Mouse (Mus musculus): ENCODE results near the gene Gm20388. TPM values are rescaled to one million over a fixed set of nuclear protein-coding genes. Genes with fewer than 3 reads are reported as not detected.

Gene Gm20388
- polyA plus RNA-seq, 1 experiment = 49.7 TPM

GRCm38 (mm10) chr8:120928082-120928481 is 1017.4 kb downstream of the Gm20388 start:
- H3K4me1 ChIP-seq (ENCODE audit: control insufficient read depth, insufficient read depth, low read length) = no peaks in the 10 kb centered on the region
- no peak for DNase-seq
- 90% methylated on average over 6 of the region's 6 CpGs for WGBS
- H3K27me3 ChIP-seq (replicated peaks; ENCODE audit: control insufficient read depth, insufficient read depth, low read length) = no peaks in the 10 kb centered on the region
- no peak overlapping the region for H3K4me3 ChIP-seq (ENCODE audit: insufficient read depth, low read depth, low read length)
- TF ChIP-seq CTCF (conservative IDR thresholded peaks at IDR 0.05; ENCODE audit: insufficient read depth, insufficient read length, low read depth, low read length) (no peak), POLR2A (IDR thresholded peaks at IDR 0.05; ENCODE audit: low read depth, low read length) (no peak)
- H3K36me3 ChIP-seq (ENCODE audit: control insufficient read depth, insufficient read depth, low read length) = no peaks in the 10 kb centered on the region
- H3K27ac ChIP-seq (ENCODE audit: insufficient read depth, low read depth, low read length) = no peak overlapping the region

DNA sequence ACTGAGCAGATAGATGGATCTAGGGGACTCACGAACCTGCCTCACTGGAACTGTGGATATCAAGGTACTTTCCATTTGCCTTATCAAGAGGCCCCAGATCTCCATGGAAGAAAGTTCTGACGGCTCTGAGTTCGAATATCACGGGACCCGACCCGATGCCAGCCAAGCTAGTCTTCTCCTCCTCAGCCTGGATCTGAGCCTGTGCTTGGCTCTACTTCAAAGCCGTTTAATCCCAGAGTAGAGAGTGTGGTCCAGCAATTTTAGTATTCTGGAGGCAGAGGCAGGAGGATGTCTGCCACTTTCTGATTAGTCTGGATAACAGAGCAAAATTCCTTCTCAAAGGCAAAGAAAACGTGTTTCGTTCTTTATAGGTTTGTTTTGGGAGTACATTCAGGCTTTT is 1024.0 kb downstream of the Gm20388 start:
- Histone ChIP-seq H3K27ac (ENCODE audit: insufficient read depth, low read depth, low read length) (no peak overlapping the region), H3K4me3 (ENCODE audit: insufficient read depth, low read depth, low read length) (no peak overlapping the region), H3K36me3 (ENCODE audit: control insufficient read depth, insufficient read depth, low read length) (no peaks in the 10 kb centered on the region), H3K27me3 (replicated peaks; ENCODE audit: control insufficient read depth, insufficient read depth, low read length) (no peaks in the 10 kb centered on the region), H3K4me1 (ENCODE audit: control insufficient read depth, insufficient read depth, low read length) (no peaks in the 10 kb centered on the region)
- 91% methylated on average over 9 of the region's 9 CpGs for WGBS
- TF ChIP-seq CTCF (conservative IDR thresholded peaks at IDR 0.05; ENCODE audit: insufficient read depth, insufficient read length, low read depth, low read length) (no peak), POLR2A (IDR thresholded peaks at IDR 0.05; ENCODE audit: low read depth, low read length) (no peak)
- DNase-seq = no peak

GRCm38 (mm10) chr8:120936685-120937084 is 1026.0 kb downstream of the Gm20388 start:
- TF ChIP-seq POLR2A (IDR thresholded peaks at IDR 0.05; ENCODE audit: low read depth, low read length) (no peak), CTCF (conservative IDR thresholded peaks at IDR 0.05; ENCODE audit: insufficient read depth, insufficient read length, low read depth, low read length) (no peak)
- no peaks in the 10 kb centered on the region for H3K36me3 ChIP-seq (ENCODE audit: control insufficient read depth, insufficient read depth, low read length)
- H3K4me1 ChIP-seq (ENCODE audit: control insufficient read depth, insufficient read depth, low read length) = no peaks in the 10 kb centered on the region
- no peak overlapping the region for H3K27ac ChIP-seq (ENCODE audit: insufficient read depth, low read depth, low read length)
- no peak for DNase-seq
- no peak overlapping the region for H3K4me3 ChIP-seq (ENCODE audit: insufficient read depth, low read depth, low read length)
- no peaks in the 10 kb centered on the region for H3K27me3 ChIP-seq (replicated peaks; ENCODE audit: control insufficient read depth, insufficient read depth, low read length)
- 37% methylated on average over 10 of the region's 10 CpGs for WGBS

- no peaks in the 10 kb centered on the region for H3K27me3 ChIP-seq (replicated peaks; ENCODE audit: control insufficient read depth, insufficient read depth, low read length)
These were observed 1026.8 kb downstream of the Gm20388 start for GRCm38 (mm10) chr8:120937474-120937873.

DNA sequence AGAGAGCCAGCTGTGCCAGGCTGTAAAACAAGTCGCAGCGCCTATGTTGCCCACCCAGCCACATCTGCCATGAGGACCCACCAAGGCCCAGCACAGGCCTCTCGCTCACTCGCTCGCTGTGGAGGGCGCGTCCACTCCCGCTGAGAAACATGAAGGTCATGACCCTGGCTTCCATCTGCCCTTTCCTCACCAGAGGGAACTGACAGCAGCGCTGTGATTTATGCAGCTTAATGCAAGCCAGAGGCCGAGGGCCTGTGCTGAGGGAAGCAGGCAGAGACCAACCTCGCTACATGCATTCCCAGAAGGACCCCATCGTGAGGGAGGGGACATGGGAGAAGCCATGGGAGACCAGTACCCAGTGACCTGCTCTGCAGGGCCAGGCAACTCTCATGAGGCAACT is 1029.6 kb downstream of the Gm20388 start:
- no peaks in the 10 kb centered on the region for H3K4me1 ChIP-seq (ENCODE audit: control insufficient read depth, insufficient read depth, low read length)
- H3K36me3 ChIP-seq (ENCODE audit: control insufficient read depth, insufficient read depth, low read length) = no peaks in the 10 kb centered on the region
- TF ChIP-seq CTCF (conservative IDR thresholded peaks at IDR 0.05; ENCODE audit: insufficient read depth, insufficient read length, low read depth, low read length) (no peak), POLR2A (IDR thresholded peaks at IDR 0.05; ENCODE audit: low read depth, low read length) (no peak)
- H3K27ac ChIP-seq (ENCODE audit: insufficient read depth, low read depth, low read length) = no peak overlapping the region
- WGBS = 26% methylated on average over 12 of the region's 12 CpGs
- peak; percentile 39 for DNase-seq
- H3K4me3 ChIP-seq (ENCODE audit: insufficient read depth, low read depth, low read length) = no peak overlapping the region
- H3K27me3 ChIP-seq (replicated peaks; ENCODE audit: control insufficient read depth, insufficient read depth, low read length) = no peaks in the 10 kb centered on the region

More at GRCm38 (mm10) chr8:120937474-120937873, 1026.8 kb downstream of the Gm20388 start:
- no peak for TF ChIP-seq POLR2A (IDR thresholded peaks at IDR 0.05; ENCODE audit: low read depth, low read length)
- no peak for TF ChIP-seq CTCF (conservative IDR thresholded peaks at IDR 0.05; ENCODE audit: insufficient read depth, insufficient read length, low read depth, low read length)
- Histone ChIP-seq H3K36me3 (ENCODE audit: control insufficient read depth, insufficient read depth, low read length) (no peaks in the 10 kb centered on the region), H3K4me1 (ENCODE audit: control insufficient read depth, insufficient read depth, low read length) (no peaks in the 10 kb centered on the region), H3K4me3 (ENCODE audit: insufficient read depth, low read depth, low read length) (no peak overlapping the region), H3K27ac (ENCODE audit: insufficient read depth, low read depth, low read length) (no peak overlapping the region)
- 31% methylated on average over 9 of the region's 9 CpGs for WGBS
- DNase-seq = no peak

- Histone ChIP-seq H3K4me1 (ENCODE audit: control insufficient read depth, insufficient read depth, low read length) (0 out of 2 replicates have a peak, but pooled peaks cover 6% of the 10 kb centered on the region), H3K27ac (ENCODE audit: insufficient read depth, low read depth, low read length) (peak overlapping the region; percentile 92), H3K36me3 (ENCODE audit: control insufficient read depth, insufficient read depth, low read length) (no peaks in the 10 kb centered on the region), H3K4me3 (ENCODE audit: insufficient read depth, low read depth, low read length) (no peak overlapping the region), H3K27me3 (replicated peaks; ENCODE audit: control insufficient read depth, insufficient read depth, low read length) (no peaks in the 10 kb centered on the region)
- 19% methylated on average over 10 of the region's 10 CpGs for WGBS
- TF ChIP-seq POLR2A (IDR thresholded peaks at IDR 0.05; ENCODE audit: low read depth, low read length) = no peak
- TF ChIP-seq CTCF (conservative IDR thresholded peaks at IDR 0.05; ENCODE audit: insufficient read depth, insufficient read length, low read depth, low read length) = no peak
- DNase-seq = peak; percentile 78
These were observed 1036.6 kb downstream of the Gm20388 start for GRCm38 (mm10) chr8:120947240-120947639.

GRCm38 (mm10) chr8:120948050-120948595 is 1037.5 kb downstream of the Gm20388 start:
- Histone ChIP-seq H3K36me3 (ENCODE audit: control insufficient read depth, insufficient read depth, low read length) (no peaks in the 10 kb centered on the region), H3K27ac (ENCODE audit: insufficient read depth, low read depth, low read length) (peak overlapping the region; percentile 69; the same call in 1 of the 2 replicates), H3K4me3 (ENCODE audit: insufficient read depth, low read depth, low read length) (no peak overlapping the region), H3K4me1 (ENCODE audit: control insufficient read depth, insufficient read depth, low read length) (0 out of 2 replicates have a peak, but pooled peaks cover 6% of the 10 kb centered on the region), H3K27me3 (replicated peaks; ENCODE audit: control insufficient read depth, insufficient read depth, low read length) (no peaks in the 10 kb centered on the region)
- TF ChIP-seq CTCF (conservative IDR thresholded peaks at IDR 0.05; ENCODE audit: insufficient read depth, insufficient read length, low read depth, low read length) = no peak
- TF ChIP-seq POLR2A (IDR thresholded peaks at IDR 0.05; ENCODE audit: low read depth, low read length) = no peak
- 75% methylated on average over 4 of the region's 4 CpGs for WGBS
- no peak for DNase-seq

Data from kidney, adult 2 months (tissue).